Mouse (Mus musculus) limb, embryonic 13.5 days (tissue): ENCODE measurements around the gene Klc3. TPM values are rescaled to one million over a fixed set of nuclear protein-coding genes. Genes with fewer than 3 reads are reported as not detected.

ENCODE experiments used
- ATAC-seq: fragments of 200-750 bp; cut with Nextera tagmentation; 2 replicates; pipeline ENCODE4 v1.8.0; 2017; ENCODE audit warnings: low read depth, moderate number of reproducible peaks, moderate TSS enrichment; ENCODE audit not compliant: low FRiP score
- H3K27ac ChIP-seq: fragments of 300-500 bp; sonication (generic); 2 replicates; pipeline ENCODE4 v1.5.1; 2015; ENCODE audit warnings: inconsistent platforms, mild to moderate bottlenecking, moderate library complexity
- H3K27me3 ChIP-seq: fragments of 300-500 bp; sonication (generic); 2 replicates; pipeline ENCODE4 v1.6.1; 2015; ENCODE audit warnings: mild to moderate bottlenecking, inconsistent platforms
- H3K36me3 ChIP-seq: fragments of 300-500 bp; sonication (generic); 2 replicates; pipeline ENCODE4 v1.6.1; 2015; ENCODE audit warnings: inconsistent platforms, mild to moderate bottlenecking, moderate library complexity
- H3K4me1 ChIP-seq: fragments of 300-500 bp; sonication (generic); 2 replicates; pipeline ENCODE4 v1.6.1; 2015; ENCODE audit warnings: inconsistent platforms
- H3K4me2 ChIP-seq: fragments of 300-500 bp; sonication (generic); replicated peaks from 2 replicates; pipeline ENCODE4 v1.6.1; 2015; ENCODE audit warnings: inconsistent platforms, mild to moderate bottlenecking, moderate library complexity
- H3K4me3 ChIP-seq: fragments of 300-500 bp; sonication (generic); 2 replicates; pipeline ENCODE4 v1.5.1; 2015; ENCODE audit warnings: moderate library complexity, mild to moderate bottlenecking, inconsistent platforms
- H3K9ac ChIP-seq: fragments of 300-500 bp; sonication (generic); 2 replicates; pipeline ENCODE4 v1.6.1; 2015; ENCODE audit warnings: mild to moderate bottlenecking, inconsistent platforms
- H3K9me3 ChIP-seq: fragments of 300-500 bp; sonication (generic); 2 replicates; pipeline ENCODE4 v1.6.1; 2016; ENCODE audit warnings: inconsistent platforms
- WGBS: fragments of 180-500 bp; shearing (Covaris S2); methylation state at CpG from one replicate; pipeline ENCODE4 v1.1.7; 2015; 5-methylcytosine and 5-hydroxymethylcytosine counted together
- polyA plus RNA-seq: library from polyadenylated mRNA; unstranded; fragments of >200 nt; fragmentation: Nextera tagmentation; extraction: Ambion mirVana; gene quantifications from 2 replicates; pipeline ENCODE4 v1.2.1, GENCODE M21; 2015

Gene Klc3
- 8.3 and 8.6 TPM in 2 replicates for polyA plus RNA-seq

DNA sequence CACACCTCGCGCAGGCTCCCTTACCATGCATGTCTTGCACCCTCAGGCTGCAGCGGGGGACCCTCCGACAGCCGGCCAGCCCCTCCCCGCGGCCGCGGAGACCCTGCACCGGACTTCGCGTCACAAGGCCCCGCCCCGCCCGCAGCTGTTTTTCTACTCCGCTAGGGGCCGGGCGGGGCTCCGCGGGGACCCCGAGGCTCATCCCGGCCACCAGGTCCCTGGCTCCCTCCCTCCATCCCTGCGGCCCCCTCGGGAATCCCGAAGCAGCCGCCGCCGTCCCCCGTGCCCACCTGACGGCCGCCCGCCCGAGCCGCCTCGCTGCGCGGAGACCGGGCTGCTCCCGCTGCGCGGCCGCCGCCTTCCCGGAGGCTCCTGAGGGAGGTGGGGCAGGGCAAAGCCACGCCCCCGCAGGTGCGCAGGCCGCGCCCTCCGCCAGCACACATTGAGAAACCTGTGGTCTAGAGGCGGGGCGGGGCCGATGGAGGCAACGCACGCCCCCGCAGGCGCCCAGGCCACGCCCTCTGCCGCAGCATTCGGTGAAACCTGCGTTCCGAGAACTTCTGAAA is at the start of gene Klc3:
TSS of gene Klc3 (minus strand) at position 374 of the 566 bp plus-strand sequence.
- ATAC-seq: peak; percentile 58; the same call in 1 of the 2 replicates
- Histone ChIP-seq H3K4me1 (peaks cover 22% of the 10 kb centered on the region), H3K36me3 (no peaks in the 10 kb centered on the region), H3K4me2 (peak within 1 kb of the TSS; percentile 98), H3K9me3 (peaks cover 9% of the 10 kb centered on the region; the same call in 1 of the 2 replicates), H3K27ac (no peak within 1 kb of the TSS), H3K9ac (peak within 1 kb of the TSS; percentile 71), H3K4me3 (peak within 1 kb of the TSS; percentile 65), H3K27me3 (peaks cover 69% of the 10 kb centered on the region)
- under 1% methylated on average over 62 of the region's 62 CpGs for WGBS

DNA sequence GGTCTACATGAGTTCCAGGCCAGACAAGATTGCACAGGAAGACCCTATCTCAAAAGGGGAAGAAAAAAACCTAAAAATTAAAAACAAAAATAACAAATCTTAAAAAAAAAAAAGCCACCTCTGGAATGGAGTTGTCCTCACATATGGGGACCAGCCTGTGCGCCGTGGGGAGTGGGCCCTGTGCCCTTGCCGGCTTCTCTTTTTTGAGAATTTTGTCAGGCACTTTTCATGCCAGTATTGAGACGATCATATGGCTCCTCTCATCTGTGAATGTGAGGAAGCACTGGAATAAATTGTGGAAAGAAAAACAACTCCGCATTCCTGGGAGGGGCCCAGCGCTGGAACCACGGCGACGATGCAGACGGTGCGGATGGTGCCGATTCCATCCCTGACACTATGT is 45.3 kb upstream of the Klc3 start:
- ATAC-seq: no peak
- H3K4me3 ChIP-seq: no peak overlapping the region
- peaks cover 88% of the 10 kb centered on the region for H3K36me3 ChIP-seq
- H3K9me3 ChIP-seq: no peaks in the 10 kb centered on the region
- H3K9ac ChIP-seq: no peak overlapping the region
- no peaks in the 10 kb centered on the region for H3K27me3 ChIP-seq
- no peak overlapping the region for H3K4me2 ChIP-seq
- no peak overlapping the region for H3K27ac ChIP-seq
- WGBS: 90% methylated on average over 12 of the region's 12 CpGs
- no peaks in the 10 kb centered on the region for H3K4me1 ChIP-seq

DNA sequence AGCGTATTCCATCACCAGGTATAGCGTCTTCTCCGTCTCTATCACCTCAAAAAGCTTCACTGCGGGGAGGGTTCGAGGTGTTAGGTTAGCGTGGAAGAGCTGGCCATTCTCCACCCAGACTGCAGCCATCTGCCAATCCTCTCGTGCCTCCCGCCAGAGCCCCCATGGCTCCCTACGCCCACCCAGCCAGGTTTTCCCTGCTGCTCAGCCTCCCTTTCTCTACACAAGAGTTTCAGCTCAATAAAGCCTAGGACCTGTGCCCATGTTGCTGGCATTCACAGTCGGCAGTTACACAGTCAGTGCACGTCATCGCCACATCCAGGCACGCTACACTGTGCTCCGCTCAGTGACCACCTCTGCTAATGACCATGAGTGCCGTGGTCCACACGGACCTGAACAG is 43.8 kb upstream of the Klc3 start:
- H3K9ac ChIP-seq: no peak overlapping the region
- 91% methylated on average over 16 of the region's 16 CpGs for WGBS
- H3K9me3 ChIP-seq: no peaks in the 10 kb centered on the region
- H3K27me3 ChIP-seq: no peaks in the 10 kb centered on the region
- no peak overlapping the region for H3K27ac ChIP-seq
- no peak for ATAC-seq
- H3K4me1 ChIP-seq: no peaks in the 10 kb centered on the region
- H3K36me3 ChIP-seq: peaks cover 90% of the 10 kb centered on the region
- no peak overlapping the region for H3K4me2 ChIP-seq
- H3K4me3 ChIP-seq: no peak overlapping the region

DNA sequence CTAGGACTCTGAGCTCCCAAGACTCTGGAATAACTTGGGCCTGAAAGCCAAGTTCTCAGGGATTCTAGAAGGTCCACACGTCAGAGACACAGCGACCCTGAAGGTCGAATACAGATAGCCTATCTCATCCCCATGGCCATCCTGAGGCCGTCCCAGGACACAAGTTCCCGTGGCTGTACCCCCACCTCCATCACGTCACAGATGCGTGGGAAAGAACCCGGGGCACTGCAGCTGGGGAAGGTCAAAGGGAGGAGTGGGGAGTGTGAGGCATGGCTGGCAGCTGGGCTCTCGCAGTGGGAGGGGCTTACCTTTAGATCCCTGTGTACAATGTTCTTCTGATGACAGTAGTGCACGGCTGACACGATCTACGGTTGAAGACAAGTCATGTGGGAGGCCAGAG is 40.9 kb upstream of the Klc3 start:
- WGBS: 89% methylated on average over 12 of the region's 12 CpGs
- Histone ChIP-seq H3K9me3 (no peaks in the 10 kb centered on the region), H3K4me2 (no peak overlapping the region), H3K27ac (no peak overlapping the region), H3K27me3 (no peaks in the 10 kb centered on the region), H3K9ac (no peak overlapping the region), H3K36me3 (peaks cover 91% of the 10 kb centered on the region), H3K4me3 (no peak overlapping the region), H3K4me1 (no peaks in the 10 kb centered on the region)
- ATAC-seq: no peak

DNA sequence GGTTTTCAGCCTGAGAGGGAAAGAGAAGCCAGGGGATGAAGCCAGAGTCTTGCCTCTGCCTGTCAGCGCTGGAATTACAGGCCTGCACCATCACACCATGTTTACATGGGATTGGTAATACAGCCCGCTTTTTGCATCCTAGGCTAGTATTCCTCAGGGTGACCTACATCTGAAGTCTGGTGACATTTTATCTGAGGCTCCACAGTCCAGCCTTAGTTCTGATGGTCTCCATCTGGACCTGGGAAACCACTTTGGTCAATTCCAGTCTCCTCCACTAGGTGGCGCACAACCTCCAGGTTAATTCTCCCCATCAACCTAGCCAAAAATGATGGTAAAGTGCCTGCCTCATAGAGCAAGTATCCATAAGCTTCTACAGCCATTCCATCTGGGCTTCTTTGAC is 39.4 kb upstream of the Klc3 start:
- peak; percentile 37; the same call in 1 of the 2 replicates for ATAC-seq
- H3K36me3 ChIP-seq: peaks cover 90% of the 10 kb centered on the region
- no peaks in the 10 kb centered on the region for H3K4me1 ChIP-seq
- no peak overlapping the region for H3K9ac ChIP-seq
- no peak overlapping the region for H3K27ac ChIP-seq
- WGBS: 38% methylated on average over 3 of the region's 3 CpGs
- H3K4me2 ChIP-seq: no peak overlapping the region
- H3K27me3 ChIP-seq: no peaks in the 10 kb centered on the region
- no peaks in the 10 kb centered on the region for H3K9me3 ChIP-seq
- H3K4me3 ChIP-seq: no peak overlapping the region

DNA sequence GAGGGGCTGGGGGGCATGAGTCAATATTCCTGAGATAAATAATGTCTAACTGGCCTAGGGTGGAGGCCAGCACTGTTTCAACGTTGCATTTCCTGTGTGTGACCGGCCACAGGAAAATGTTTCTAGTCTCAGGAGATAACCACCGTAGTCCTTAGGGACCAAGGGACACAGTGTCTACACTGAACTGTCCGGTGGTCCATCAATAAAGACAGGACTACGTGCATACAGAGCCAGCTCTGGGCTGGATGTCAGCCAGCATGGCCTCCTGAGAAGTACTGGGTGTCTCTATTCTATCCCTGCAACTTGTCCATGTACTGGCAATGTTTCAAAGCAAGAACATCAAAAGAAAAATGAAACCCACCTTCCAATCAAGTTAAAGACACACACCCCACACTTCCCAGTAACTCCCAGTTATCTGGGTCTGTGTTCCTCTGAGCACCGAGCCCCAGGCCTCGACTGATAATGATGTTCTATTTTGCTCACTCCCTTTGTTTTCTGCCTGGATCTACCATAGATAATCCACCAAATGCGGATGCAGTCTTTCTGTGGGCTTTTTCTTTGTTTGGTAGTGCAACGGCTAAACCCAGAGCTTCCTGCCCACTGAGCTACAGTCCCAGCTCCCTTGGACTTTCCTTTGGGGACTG is 37.7 kb upstream of the Klc3 start:
- Histone ChIP-seq H3K4me3 (no peak overlapping the region), H3K9me3 (no peaks in the 10 kb centered on the region), H3K9ac (no peak overlapping the region), H3K36me3 (peaks cover 90% of the 10 kb centered on the region), H3K27me3 (no peaks in the 10 kb centered on the region), H3K27ac (no peak overlapping the region), H3K4me1 (no peaks in the 10 kb centered on the region), H3K4me2 (no peak overlapping the region)
- 88% methylated on average over 9 of the region's 9 CpGs for WGBS
- no peak for ATAC-seq

DNA sequence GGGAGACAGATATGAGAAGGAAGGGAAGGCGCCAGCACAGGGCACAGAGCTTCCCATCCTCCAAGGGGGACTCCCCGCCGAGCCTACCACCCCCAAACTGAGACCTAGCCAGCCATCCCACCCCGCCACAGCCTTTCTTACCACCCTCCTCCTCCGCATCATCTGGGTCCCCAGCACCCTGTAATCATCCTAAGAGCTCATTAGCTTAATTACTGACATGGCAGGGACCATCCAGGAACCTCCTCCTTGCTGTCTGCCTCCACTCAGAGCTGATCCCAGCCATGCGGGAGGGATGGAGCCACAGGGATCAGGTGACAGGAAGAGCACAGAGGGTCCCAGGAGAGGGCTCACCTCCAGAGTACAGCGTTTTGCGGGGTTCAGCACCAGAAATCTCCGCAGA is 33.1 kb upstream of the Klc3 start:
- Histone ChIP-seq H3K9me3 (peaks cover 4% of the 10 kb centered on the region; the same call in 1 of the 2 replicates), H3K36me3 (peaks cover 98% of the 10 kb centered on the region), H3K27ac (no peak overlapping the region), H3K27me3 (no peaks in the 10 kb centered on the region), H3K4me3 (no peak overlapping the region), H3K4me2 (no peak overlapping the region), H3K9ac (no peak overlapping the region), H3K4me1 (no peaks in the 10 kb centered on the region)
- 79% methylated on average over 9 of the region's 9 CpGs for WGBS
- ATAC-seq: no peak

DNA sequence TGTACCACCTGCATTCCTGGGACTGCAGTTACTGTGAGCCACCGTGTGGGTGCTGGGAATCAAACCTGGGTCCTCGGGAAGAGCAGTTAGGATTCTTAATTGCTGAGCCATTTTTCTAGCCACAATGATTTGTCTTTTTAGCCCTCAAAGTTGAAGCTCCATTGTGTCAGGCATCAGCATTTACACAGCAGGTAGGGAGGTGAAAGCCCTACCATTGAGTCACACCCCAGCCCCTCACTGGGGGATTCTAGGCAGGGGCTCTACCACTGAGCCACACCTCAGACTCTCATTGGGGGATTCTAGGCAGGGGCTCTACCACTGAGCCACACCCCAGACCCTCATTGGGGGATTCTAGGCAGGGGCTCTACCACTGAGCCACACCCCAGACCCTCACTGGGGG is 32.4 kb upstream of the Klc3 start:
- no peak for ATAC-seq
- H3K27me3 ChIP-seq: no peaks in the 10 kb centered on the region
- no peak overlapping the region for H3K9ac ChIP-seq
- no peak overlapping the region for H3K27ac ChIP-seq
- H3K4me3 ChIP-seq: no peak overlapping the region
- 98% methylated on average over 2 of the region's 2 CpGs for WGBS
- H3K4me1 ChIP-seq: no peaks in the 10 kb centered on the region
- H3K36me3 ChIP-seq: peaks cover 98% of the 10 kb centered on the region
- no peak overlapping the region for H3K4me2 ChIP-seq
- H3K9me3 ChIP-seq: peaks cover 4% of the 10 kb centered on the region; the same call in 1 of the 2 replicates

DNA sequence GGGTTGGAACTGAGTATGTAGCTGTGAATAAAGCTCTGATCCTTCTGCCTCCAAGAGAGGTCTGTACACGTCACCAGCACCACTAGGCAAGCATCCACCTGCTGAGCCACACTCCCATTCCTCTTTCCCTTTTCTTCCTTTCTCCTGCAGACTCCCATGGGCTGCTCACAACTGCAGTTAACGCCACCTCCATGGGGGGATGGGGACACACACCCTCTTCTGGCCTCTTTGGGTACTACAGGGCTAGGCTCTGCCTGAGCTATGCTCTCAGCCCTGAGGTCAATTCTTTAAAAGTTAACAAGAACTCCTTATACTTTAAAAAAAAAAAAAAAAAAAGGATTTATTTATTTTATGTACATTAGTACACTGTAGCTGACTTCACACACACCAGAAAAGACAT is 28.6 kb upstream of the Klc3 start:
- Histone ChIP-seq H3K4me3 (no peak overlapping the region), H3K9ac (no peak overlapping the region), H3K4me2 (no peak overlapping the region), H3K4me1 (no peaks in the 10 kb centered on the region), H3K36me3 (peaks cover 100% of the 10 kb centered on the region), H3K27me3 (no peaks in the 10 kb centered on the region), H3K27ac (no peak overlapping the region), H3K9me3 (peaks cover 4% of the 10 kb centered on the region; the same call in 1 of the 2 replicates)
- 93% methylated on average over 2 of the region's 2 CpGs for WGBS
- ATAC-seq: no peak

DNA sequence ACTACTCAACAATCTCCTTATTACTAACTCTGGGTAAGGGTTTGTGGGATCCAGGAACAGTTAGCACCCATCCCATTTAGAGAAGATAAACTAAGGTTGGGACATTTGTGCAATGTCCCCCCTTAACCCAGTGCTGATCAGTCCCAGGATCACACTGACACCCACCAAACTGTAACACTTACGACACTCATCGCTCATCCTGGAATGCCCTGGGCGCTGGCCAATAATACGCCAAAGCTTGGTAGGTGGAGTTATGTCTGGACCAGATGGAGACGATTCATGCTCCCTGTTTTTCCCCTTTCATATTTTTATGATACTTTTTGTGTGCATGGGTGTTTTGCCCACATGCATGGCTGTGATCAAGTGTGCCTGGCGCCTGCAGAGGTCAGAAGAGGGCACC is 26.5 kb upstream of the Klc3 start:
- no peak overlapping the region for H3K4me3 ChIP-seq
- peaks cover 4% of the 10 kb centered on the region; the same call in 1 of the 2 replicates for H3K9me3 ChIP-seq
- H3K9ac ChIP-seq: no peak overlapping the region
- no peaks in the 10 kb centered on the region for H3K27me3 ChIP-seq
- WGBS: 88% methylated on average over 6 of the region's 6 CpGs
- H3K4me2 ChIP-seq: no peak overlapping the region
- peaks cover 100% of the 10 kb centered on the region for H3K36me3 ChIP-seq
- no peak for ATAC-seq
- no peak overlapping the region for H3K27ac ChIP-seq
- no peaks in the 10 kb centered on the region for H3K4me1 ChIP-seq

DNA sequence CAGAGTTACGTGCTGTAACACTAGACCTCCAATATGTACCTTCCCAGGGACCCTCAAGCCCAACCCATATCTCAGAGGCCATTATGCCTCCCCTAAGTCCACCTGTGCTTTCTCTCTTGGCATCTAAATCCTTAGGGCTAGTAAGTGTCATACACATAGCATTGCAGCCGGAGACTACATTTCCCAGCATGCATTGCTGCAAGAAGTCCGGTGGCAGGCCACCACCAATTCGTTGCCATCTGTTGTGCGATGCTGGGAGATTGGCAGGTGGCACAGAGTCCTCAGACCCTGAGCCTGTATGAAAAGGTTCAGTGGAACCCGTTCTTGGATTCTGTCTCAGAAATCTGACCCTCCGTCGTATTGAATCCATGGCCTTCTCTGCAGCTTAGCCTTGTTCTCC is 25.8 kb upstream of the Klc3 start:
- no peak for ATAC-seq
- no peak overlapping the region for H3K9ac ChIP-seq
- no peak overlapping the region for H3K4me2 ChIP-seq

DNA sequence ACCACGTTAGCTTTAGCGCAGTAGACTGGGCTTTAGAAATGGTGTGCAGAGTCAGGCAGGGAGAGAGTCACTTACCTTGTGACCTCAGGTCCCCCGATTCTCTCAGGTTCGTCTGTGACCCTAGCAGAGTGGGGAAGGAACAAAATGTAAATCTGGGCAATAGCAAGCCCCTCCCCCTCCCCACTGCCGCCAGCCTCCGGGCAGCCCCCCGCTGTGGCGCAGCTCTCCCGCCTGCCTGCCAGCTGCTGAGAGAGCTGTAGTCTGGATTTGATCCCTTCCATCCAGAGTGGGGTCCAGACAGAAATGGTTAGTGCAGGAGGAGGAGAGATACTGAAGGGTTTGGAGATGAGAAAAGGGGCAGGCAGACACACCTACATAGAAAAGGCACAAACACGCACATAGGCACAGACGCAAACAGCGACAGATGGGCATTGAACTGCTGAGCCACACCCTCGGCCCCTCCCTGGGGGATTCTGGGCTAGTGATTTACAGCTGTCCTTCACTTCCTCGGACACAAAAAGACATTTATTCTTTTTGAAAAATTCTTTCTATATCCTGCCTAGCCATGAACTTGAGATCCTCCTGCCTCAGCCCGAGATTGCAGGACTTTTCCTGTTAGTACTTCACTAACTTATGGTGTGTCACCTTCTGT is 24.2 kb upstream of the Klc3 start:
- Histone ChIP-seq H3K4me1 (no peaks in the 10 kb centered on the region), H3K4me2 (no peak overlapping the region), H3K9me3 (peaks cover 4% of the 10 kb centered on the region; the same call in 1 of the 2 replicates), H3K4me3 (no peak overlapping the region), H3K9ac (no peak overlapping the region), H3K27me3 (no peaks in the 10 kb centered on the region), H3K36me3 (peaks cover 85% of the 10 kb centered on the region), H3K27ac (no peak overlapping the region)
- no peak for ATAC-seq
- WGBS: 68% methylated on average over 15 of the region's 15 CpGs

More for the DNA sequence above, 25.8 kb upstream of the Klc3 start:
- no peak overlapping the region for H3K4me3 ChIP-seq
- WGBS: 72% methylated on average over 8 of the region's 8 CpGs
- no peaks in the 10 kb centered on the region for H3K27me3 ChIP-seq
- H3K4me1 ChIP-seq: no peaks in the 10 kb centered on the region
- H3K36me3 ChIP-seq: peaks cover 100% of the 10 kb centered on the region
- H3K27ac ChIP-seq: no peak overlapping the region
- peaks cover 4% of the 10 kb centered on the region; the same call in 1 of the 2 replicates for H3K9me3 ChIP-seq
